Mouse (Mus musculus) adrenal gland, postnatal 25 days (tissue): ENCODE measurements around the gene D330020A13Rik. TPM values are rescaled to one million over a fixed set of nuclear protein-coding genes. Genes with fewer than 3 reads are reported as not detected.
A peak's percentile ranks its signal among the peaks of the same experiment; 100 is the strongest.

Experiments used
- DNase-seq: peaks from one replicate; pipeline ENCODE4 v3.0.0; 2021; ENCODE audit warnings: mixed read lengths
- total RNA-seq: library from RNA; stranded (reverse); gene quantifications from 2 replicates; pipeline ENCODE4 v1.2.3, GENCODE M21; 2021

D330020A13Rik gene
- total RNA-seq, 1 experiment from 2014 or later: 0.61 TPM

DNA sequence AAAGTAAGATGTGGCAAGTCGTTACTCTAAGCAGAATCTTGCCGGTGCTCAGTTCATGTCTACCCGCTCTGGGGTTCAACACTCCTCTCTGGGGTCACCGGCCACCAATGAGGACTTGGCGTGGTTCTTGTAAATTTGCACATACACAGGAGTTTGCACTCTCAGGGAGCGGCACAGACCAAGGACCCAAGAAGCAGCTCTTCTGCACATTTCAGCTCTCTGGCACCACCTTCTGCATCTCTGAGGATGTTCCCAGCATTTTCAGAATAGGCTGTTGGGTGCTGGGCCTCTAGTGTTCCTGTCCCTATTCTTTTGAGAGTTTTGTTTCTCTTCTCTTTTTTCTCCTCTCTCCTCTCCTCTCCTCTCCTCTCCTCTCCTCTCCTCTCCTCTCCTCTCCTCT lies 7.0 kb downstream of the D330020A13Rik start:
- DNase-seq: peak; percentile 34

DNA sequence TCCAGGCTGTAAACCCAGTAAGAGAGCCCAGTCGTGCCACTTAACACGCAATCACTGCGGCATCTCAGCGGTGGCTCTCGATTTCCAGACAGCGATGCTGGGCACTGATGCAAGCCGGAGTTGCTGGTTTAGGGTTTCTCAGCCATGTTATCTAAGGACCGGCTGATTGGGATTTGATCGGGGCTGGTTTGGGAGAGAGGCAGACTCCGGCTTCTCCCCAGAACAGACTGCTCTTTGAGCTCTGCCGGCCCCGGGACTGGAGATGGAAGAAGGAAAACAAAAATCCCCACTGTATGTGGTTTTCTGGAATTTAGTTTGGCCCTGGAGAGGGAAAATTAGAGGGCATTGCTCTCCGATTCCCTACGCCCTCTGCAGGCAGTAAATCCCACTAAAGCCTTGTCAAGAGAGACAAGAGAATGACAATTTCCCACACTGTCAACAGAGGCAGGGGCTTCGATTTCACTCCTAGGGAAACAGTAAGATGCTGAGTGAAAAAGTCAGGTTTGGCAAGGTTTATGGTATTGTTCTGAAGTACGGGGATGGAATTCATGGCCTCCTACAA lies 8.7 kb downstream of the D330020A13Rik start:
- DNase-seq: no peak

DNA sequence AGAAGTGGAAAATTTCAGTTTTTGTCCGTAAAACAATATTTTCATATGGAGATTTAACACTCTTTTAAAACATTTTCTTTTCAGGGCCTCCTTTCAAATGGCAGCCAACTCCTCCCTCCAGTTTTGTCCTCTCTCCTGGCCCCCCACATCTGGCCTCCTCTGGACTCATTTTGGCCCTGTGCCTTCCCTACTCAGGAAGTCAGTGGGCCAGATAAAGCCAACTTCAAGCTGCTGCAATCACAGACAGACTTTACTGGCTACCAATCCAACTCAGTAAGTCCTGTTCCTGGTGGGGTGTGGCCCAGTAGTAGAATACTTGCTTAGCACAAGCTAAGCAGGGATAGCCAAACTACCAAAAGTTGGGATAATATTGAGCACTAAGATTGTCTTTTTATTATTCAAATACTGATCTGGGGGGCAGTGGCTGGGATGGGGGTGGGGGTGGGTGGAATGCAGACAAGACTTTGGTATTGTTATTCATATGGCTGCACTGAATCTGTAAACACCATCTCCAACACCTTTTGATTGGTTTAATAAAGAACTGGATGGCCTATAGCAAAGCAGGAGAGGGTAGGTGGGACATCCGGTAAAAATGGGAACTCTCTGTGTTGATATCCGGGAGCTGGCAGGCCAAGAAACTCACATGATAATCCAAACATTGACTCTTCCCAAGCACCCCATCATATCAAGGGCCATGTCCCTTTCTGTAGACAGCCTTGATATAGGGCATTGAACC lies 12.9 kb downstream of the D330020A13Rik start:
- no peak for DNase-seq

- DNase-seq: no peak
These were observed 15.2 kb downstream of the D330020A13Rik start for GRCm38 (mm10) chr6:120309338-120309737.

- DNase-seq: no peak
These were observed 15.6 kb downstream of the D330020A13Rik start for GRCm38 (mm10) chr6:120309787-120310186.

DNA sequence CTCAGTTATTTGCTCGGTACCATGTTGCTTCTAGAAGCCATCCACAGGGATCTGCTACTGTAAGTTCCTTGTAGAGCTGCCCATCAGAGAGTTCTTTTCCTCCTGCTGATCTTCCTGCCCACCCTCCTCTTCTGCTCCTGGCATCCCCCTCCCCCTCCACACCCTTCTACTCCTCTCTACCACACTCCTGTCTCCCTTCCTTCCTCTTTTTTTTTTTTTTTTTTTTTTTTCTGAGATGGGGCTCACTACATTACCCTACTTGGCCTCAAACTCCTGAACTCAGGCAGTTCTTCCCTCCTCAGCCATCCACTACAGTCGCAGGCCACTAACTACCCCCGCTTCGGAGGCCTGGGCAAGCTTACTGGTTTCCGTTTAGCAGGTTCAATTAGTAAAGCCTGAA lies 18.3 kb downstream of the D330020A13Rik start:
- no peak for DNase-seq

GRCm38 (mm10) chr6:120318303-120318940 lies 24.3 kb downstream of the D330020A13Rik start:
- DNase-seq: no peak

DNA sequence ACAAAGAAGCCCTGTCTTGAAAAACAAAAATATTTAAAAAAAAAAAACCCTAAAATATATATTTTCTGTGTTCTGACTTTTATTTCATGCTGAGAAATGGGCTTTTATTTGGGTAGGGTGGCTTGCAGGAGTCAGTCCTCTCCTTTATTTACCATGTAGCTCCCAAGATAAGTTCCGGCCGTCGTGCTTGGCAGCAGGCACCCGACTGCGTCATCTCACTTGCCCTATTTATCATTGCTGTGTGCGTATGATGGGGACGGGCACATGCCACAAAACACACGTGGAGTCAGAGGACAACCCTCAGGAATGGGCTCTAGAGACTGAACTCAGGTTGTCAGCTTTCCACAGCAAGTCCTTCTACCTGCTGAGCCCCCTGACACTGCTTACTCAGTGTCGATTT lies 25.0 kb downstream of the D330020A13Rik start:
- no peak for DNase-seq

DNA sequence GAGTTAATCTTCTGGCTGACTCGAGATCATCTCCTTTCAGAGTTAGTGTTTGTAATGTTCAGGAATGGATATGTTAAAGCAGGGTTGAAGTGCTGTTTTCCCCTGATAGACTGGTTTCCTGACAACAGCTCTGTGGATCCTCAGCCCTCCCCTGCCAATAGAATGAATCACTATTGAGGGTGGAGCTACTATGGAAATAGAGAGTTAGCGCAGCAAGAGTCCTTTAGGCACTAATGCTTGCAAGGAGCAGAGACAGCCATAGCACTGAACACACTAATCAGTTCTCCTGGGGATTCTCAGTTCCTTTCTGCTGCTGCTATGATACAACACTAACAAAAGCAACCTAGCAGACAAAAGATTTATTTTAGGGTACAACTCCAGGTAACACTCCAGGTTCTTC lies 26.2 kb downstream of the D330020A13Rik start:
- no peak for DNase-seq

GRCm38 (mm10) chr6:120324295-120324927 lies 30.2 kb downstream of the D330020A13Rik start:
- DNase-seq: peak; percentile 62

DNA sequence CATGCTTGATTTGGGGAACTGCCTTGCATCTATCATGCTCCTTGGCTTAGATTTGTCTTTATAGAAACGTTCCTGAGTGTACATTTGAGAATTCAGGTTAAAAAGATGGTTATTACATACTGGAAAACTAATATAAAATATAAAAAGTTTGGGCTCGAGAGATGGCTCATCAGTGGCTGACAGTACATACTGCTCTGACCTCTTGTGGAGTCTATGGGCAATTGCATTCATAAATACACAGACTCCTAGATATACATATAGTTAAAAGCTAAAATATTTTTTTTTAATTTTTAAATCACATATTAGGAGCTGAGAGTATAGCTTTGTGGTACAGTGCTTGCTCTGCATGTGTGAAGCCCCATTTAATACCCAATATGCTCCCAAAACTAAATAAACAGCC lies 38.2 kb downstream of the D330020A13Rik start:
- DNase-seq: no peak

- DNase-seq: no peak
These were observed 49.8 kb downstream of the D330020A13Rik start for GRCm38 (mm10) chr6:120343992-120344391.

Other genes starting within 250 kb of the D330020A13Rik start
- not detected in 2 replicates for gene Ninj2, start 201.0 kb upstream of the D330020A13Rik start, total RNA-seq
- 8.0 TPM in 2 replicates for gene B4galnt3, start 195 bp downstream of the D330020A13Rik start, total RNA-seq
- 48.0 and 63.3 TPM in 2 replicates for gene Kdm5a, start 69.8 kb downstream of the D330020A13Rik start, total RNA-seq
- gene Ccdc77, start 70.0 kb downstream of the D330020A13Rik start, total RNA-seq: 8.2 and 10.9 TPM in 2 replicates
- gene Il17ra, start 168.9 kb downstream of the D330020A13Rik start, total RNA-seq: 10.2 and 14.5 TPM in 2 replicates
- not detected in 2 replicates for gene Tmem121b, start 199.4 kb downstream of the D330020A13Rik start, total RNA-seq
- 28.5 and 37.4 TPM in 2 replicates for gene Hdhd5, start 237.0 kb downstream of the D330020A13Rik start, total RNA-seq